26 mouse cellular contexts compared by ENCODE assay signal in the genomic region with DNA sequence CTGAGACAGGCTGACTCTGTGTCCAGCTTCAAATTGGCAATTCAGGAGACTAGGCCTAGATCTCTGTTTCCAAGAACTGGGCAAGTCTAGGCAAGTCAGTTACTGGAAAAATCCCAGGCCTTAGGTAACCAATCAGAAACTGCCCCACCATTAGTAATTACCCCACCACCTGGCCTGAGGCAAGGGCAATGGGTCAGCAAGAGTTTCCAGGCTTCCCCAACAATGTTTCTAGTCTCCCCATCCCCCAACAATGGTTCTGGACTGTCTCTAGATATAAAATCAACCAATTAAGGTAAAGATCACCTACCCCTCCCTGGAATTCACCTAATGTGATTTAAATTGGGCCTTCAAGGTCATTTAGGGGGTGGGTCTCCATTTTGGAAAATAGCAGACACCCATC.
DNase-seq lines count a peak whose midpoint lies in the region; ATAC-seq and TF ChIP-seq lines count a peak whose summit lies in the region.
"Had no signal": no experiment of that assay in that cellular context is flagged by ENCODE, and none has a peak within 500 bp of the region (broad histone marks: within the 10 kb centered on the region; RNA-seq: fewer than 3 reads in every experiment).

No protein-coding gene starts in this region.

- no peaks in the 10 kb centered on the region for H3K36me3 ChIP-seq in kidney, adult 2 months (ENCODE audit: control insufficient read depth, insufficient read depth, low read length)
- no peaks in the 10 kb centered on the region for H3K36me3 ChIP-seq in kidney, embryonic 15.5 days
- H3K36me3 ChIP-seq: forebrain, embryonic 10.5 days; G1E; hindbrain, embryonic 12.5 days; hindbrain, embryonic 15.5 days had no signal

- DNase-seq in kidney, adult 2 months: peak; percentile 5
- DNase-seq in kidney, postnatal 4 days: no peak
- DNase-seq in kidney, postnatal 25 days: peak; percentile 4 to 42
- DNase-seq in ES-CJ7 (ENCODE audit: low read depth, low spot score): peak; percentile 57
- DNase-seq in ZHBTc4 (ENCODE audit: low read depth, low spot score): peak; percentile 60
- no peak for DNase-seq in adrenal gland, postnatal 4 days (ENCODE audit: low spot score in 2 of 2)
- DNase-seq: adrenal gland, adult 8-10 months; adrenal gland, postnatal 25 days; B cell, adult 2 months; cerebellum, adult 18-20 months; cerebellum, adult 9-10 months; cerebellum, postnatal 14 days; gastrocnemius, postnatal 10 days; gastrocnemius, postnatal 36 days; heart, adult 2 months had no signal

- no peaks in the 10 kb centered on the region for H3K4me1 ChIP-seq in kidney, adult 2 months (ENCODE audit: control insufficient read depth, insufficient read depth, low read length)
- no peaks in the 10 kb centered on the region for H3K4me1 ChIP-seq in kidney, embryonic 15.5 days
- H3K4me1 ChIP-seq: forebrain, embryonic 10.5 days; hindbrain, embryonic 12.5 days; hindbrain, embryonic 15.5 days had no signal

- no peaks in the 10 kb centered on the region for H3K27me3 ChIP-seq in kidney, adult 2 months (replicated peaks; ENCODE audit: control insufficient read depth, insufficient read depth, low read length)
- no peaks in the 10 kb centered on the region for H3K27me3 ChIP-seq in kidney, embryonic 15.5 days
- H3K27me3 ChIP-seq: CH12.LX; forebrain, embryonic 13.5 days; hindbrain, embryonic 12.5 days; hindbrain, embryonic 15.5 days; Patski had no signal

- no peak overlapping the region for H3K4me3 ChIP-seq in kidney, adult 2 months (ENCODE audit: insufficient read depth, low read depth, low read length)
- H3K4me3 ChIP-seq in kidney, embryonic 15.5 days (replicated peaks): no peak overlapping the region
- H3K4me3 ChIP-seq: forebrain, embryonic 10.5 days; forebrain, embryonic 13.5 days; heart, adult 2 months; hindbrain, embryonic 12.5 days; hindbrain, embryonic 15.5 days had no signal

- no peak overlapping the region for H3K9ac ChIP-seq in kidney, embryonic 15.5 days
- H3K9ac ChIP-seq: forebrain, embryonic 13.5 days; hindbrain, embryonic 12.5 days; hindbrain, embryonic 15.5 days had no signal

- no peak overlapping the region for H3K27ac ChIP-seq in kidney, adult 2 months (ENCODE audit: insufficient read depth, low read depth, low read length)
- no peak overlapping the region for H3K27ac ChIP-seq in kidney, embryonic 15.5 days
- H3K27ac ChIP-seq: forebrain, embryonic 10.5 days; forebrain, embryonic 13.5 days; heart, adult 2 months; hindbrain, embryonic 12.5 days; hindbrain, embryonic 15.5 days had no signal

- H3K4me2 ChIP-seq in kidney, embryonic 15.5 days: no peak overlapping the region
- H3K4me2 ChIP-seq: forebrain, embryonic 13.5 days; heart, embryonic 11.5 days; hindbrain, embryonic 12.5 days; hindbrain, embryonic 15.5 days had no signal

- no peak for TF ChIP-seq CTCF in kidney, adult 2 months (conservative IDR thresholded peaks at IDR 0.05; ENCODE audit: insufficient read depth, insufficient read length, low read depth, low read length)

- no peaks in the 10 kb centered on the region for H3K9me3 ChIP-seq in kidney, embryonic 15.5 days (replicated peaks)
- H3K9me3 ChIP-seq: forebrain, embryonic 10.5 days; forebrain, embryonic 13.5 days; hindbrain, embryonic 12.5 days; hindbrain, embryonic 15.5 days had no signal

- TF ChIP-seq POLR2A in kidney, adult 2 months (IDR thresholded peaks at IDR 0.05; ENCODE audit: low read depth, low read length): no peak

- no peak for ATAC-seq in kidney, embryonic 15.5 days (replicated peaks; ENCODE audit: low FRiP score)
- ATAC-seq: activated CD4-positive, CD25-positive, alpha-beta regulatory T cell, adult 4 months; forebrain, embryonic 13.5 days; forebrain, embryonic 16.5 days; Patski had no signal

Comparison
In these comparisons a context has a peak if more than half of its experiments do, and no peak if none do; other contexts are left out.
1. DNase-seq: peak in kidney, adult 2 months (single experiment), kidney, postnatal 25 days (2 of 2), ES-CJ7 (single experiment) and ZHBTc4 (single experiment); none in kidney, postnatal 4 days (0 of 2) and adrenal gland, postnatal 4 days (0 of 2).